Mouse (Mus musculus) kidney, embryonic 15.5 days (tissue): ENCODE data around the gene Tbx2. TPM values are rescaled to one million over a fixed set of nuclear protein-coding genes. Genes with fewer than 3 reads are reported as not detected.
A peak's percentile ranks its signal among the peaks of the same experiment; 100 is the strongest.

Experiments used
- ATAC-seq: fragments of 200-750 bp; cut with Nextera tagmentation; replicated peaks from 2 replicates; pipeline ENCODE4 v1.8.0; 2017; ENCODE audit warnings: moderate TSS enrichment; ENCODE audit not compliant: low FRiP score
- H3K27ac ChIP-seq: fragments of 300-500 bp; sonication (generic); 2 replicates; pipeline ENCODE4 v1.5.1; 2015; ENCODE audit warnings: mild to moderate bottlenecking, inconsistent platforms
- H3K27me3 ChIP-seq: fragments of 300-500 bp; sonication (generic); 2 replicates; pipeline ENCODE4 v1.6.1; 2015; ENCODE audit warnings: inconsistent platforms
- H3K36me3 ChIP-seq: fragments of 300-500 bp; sonication (generic); 2 replicates; pipeline ENCODE4 v1.6.1; 2015; ENCODE audit warnings: inconsistent platforms
- H3K4me1 ChIP-seq: fragments of 300-500 bp; sonication (generic); 2 replicates; pipeline ENCODE4 v1.6.1; 2015; ENCODE audit warnings: inconsistent platforms
- H3K4me2 ChIP-seq: fragments of 300-500 bp; sonication (generic); 2 replicates; pipeline ENCODE4 v1.6.1; 2015; ENCODE audit warnings: moderate library complexity, mild to moderate bottlenecking, inconsistent platforms
- H3K4me3 ChIP-seq: fragments of 300-500 bp; sonication (generic); replicated peaks from 2 replicates; pipeline ENCODE4 v1.5.1; 2015; ENCODE audit warnings: mild to moderate bottlenecking, inconsistent platforms
- H3K9ac ChIP-seq: fragments of 300-500 bp; sonication (generic); 2 replicates; pipeline ENCODE4 v1.6.1; 2015; ENCODE audit warnings: mild to moderate bottlenecking, inconsistent platforms
- H3K9me3 ChIP-seq: fragments of 300-500 bp; sonication (generic); replicated peaks from 2 replicates; pipeline ENCODE4 v1.6.1; 2016; ENCODE audit warnings: inconsistent platforms
- WGBS: fragments of 180-500 bp; shearing (Covaris S2); methylation state at CpG from one replicate; pipeline ENCODE4 v1.1.7; 2015; ENCODE audit warnings: mixed read lengths; 5-methylcytosine and 5-hydroxymethylcytosine counted together
- polyA plus RNA-seq: library from polyadenylated mRNA; unstranded; fragments of >200 nt; fragmentation: Nextera tagmentation; extraction: Ambion mirVana; gene quantifications from 2 replicates; pipeline ENCODE4 v1.2.1, GENCODE M21; 2015

The Tbx2 gene
- polyA plus RNA-seq, 1 experiment from 2014 or later = 11.4 TPM

DNA sequence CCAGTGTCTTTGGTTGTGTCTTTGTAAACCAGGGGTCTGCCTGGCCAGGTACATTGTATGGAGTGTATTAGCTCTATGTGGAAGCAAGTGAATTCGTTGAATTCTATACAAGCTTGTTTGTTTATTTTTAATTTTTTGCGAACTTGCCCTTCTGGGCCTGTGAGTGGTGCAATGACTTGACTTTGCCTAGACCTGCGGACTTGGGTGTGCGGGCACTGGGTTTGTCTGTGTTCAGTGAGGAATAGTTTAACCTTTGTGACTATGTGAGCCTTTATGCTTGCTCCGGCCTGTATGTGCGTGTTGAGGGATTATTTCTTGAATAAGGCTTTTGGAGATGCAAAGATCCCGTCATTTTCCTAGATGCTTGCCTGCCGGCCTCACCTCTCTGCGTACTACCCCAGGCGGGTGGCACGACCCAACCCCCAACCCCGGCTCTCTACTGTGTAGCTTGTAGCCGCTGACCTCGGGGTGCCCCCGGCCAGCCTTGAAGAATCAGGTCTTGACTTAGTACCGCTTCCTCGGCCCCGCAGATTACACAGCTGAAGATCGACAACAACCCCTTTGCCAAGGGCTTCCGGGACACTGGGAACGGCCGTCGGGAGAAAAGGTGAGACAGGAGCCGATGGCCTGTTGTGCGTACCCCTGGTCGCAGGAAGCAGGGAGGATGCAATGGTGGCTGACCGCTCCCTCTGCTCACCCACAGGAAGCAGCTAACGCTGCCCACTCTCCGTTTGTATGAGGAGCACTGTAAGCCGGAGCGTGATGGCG, 4.4 kb downstream of the Tbx2 start:
- no peak for ATAC-seq
- H3K9ac ChIP-seq = peak overlapping the region; percentile 87
- peaks cover 65% of the 10 kb centered on the region for H3K4me1 ChIP-seq
- H3K4me2 ChIP-seq = peak overlapping the region; percentile 92
- H3K9me3 ChIP-seq = no peaks in the 10 kb centered on the region
- H3K27ac ChIP-seq = peak overlapping the region; percentile 92
- peaks cover 90% of the 10 kb centered on the region for H3K27me3 ChIP-seq
- 12% methylated on average over 32 of the region's 32 CpGs for WGBS
- peak overlapping the region; percentile 75 for H3K4me3 ChIP-seq
- H3K36me3 ChIP-seq = peaks cover 9% of the 10 kb centered on the region; the same call in 1 of the 2 replicates

DNA sequence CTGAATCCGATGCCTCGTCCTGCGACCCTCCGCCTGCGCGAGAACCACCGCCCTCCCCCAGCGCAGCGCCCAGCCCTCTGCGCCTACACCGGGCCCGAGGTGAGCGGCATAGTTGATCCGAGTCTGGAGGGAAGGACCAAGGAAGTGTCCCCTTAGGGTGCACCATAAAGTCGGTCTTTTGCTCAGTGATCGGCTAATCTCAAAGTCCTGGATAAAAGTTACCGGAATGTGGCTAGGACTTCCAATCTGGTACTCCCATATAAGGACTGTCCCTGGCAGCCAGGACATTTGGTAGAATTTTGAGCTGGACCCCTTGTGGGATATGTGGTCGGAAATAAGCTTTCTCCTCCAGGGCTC, 4.9 kb downstream of the Tbx2 start:
- peaks cover 87% of the 10 kb centered on the region for H3K27me3 ChIP-seq
- WGBS = 9% methylated on average over 18 of the region's 18 CpGs
- H3K27ac ChIP-seq = peak overlapping the region; percentile 92
- H3K4me3 ChIP-seq = peak overlapping the region; percentile 75
- no peak for ATAC-seq
- H3K4me1 ChIP-seq = peaks cover 65% of the 10 kb centered on the region
- peak overlapping the region; percentile 87 for H3K9ac ChIP-seq
- peak overlapping the region; percentile 92 for H3K4me2 ChIP-seq
- peaks cover 9% of the 10 kb centered on the region; the same call in 1 of the 2 replicates for H3K36me3 ChIP-seq
- H3K9me3 ChIP-seq = no peaks in the 10 kb centered on the region

DNA sequence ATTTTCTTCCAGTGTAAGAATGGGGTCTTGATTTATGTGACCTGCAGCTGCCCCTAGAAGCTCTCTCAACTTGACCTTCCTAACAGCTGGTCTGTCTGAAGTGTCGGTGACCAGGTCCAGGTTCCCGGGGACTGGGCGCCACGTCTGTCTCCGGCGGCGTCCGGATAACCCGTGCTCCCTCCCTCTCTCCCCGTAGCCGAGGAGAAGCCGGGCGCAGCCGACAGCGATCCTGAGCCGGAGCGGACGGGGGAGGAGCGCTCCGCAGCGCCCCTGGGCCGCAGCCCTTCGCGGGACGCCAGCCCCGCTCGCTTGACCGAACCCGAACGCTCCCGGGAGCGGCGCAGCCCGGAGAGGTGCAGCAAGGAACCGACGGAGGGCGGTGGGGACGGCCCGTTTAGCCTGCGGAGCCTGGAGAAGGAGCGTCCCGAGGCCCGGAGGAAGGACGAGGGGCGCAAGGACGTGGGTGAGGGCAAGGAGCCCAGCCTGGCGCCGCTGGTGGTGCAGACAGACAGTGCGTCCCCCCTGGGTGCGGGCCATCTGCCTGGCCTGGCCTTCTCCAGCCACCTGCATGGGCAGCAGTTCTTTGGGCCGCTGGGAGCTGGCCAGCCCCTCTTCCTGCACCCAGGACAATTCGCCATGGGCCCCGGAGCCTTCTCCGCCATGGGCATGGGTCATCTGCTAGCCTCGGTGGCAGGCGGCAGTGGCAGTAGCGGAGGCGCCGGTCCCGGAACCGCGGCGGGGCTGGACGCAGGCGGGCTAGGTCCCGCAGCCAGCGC, 5.5 kb downstream of the Tbx2 start:
- H3K27me3 ChIP-seq = peaks cover 87% of the 10 kb centered on the region
- peaks cover 9% of the 10 kb centered on the region; the same call in 1 of the 2 replicates for H3K36me3 ChIP-seq
- peak overlapping the region; percentile 92 for H3K4me2 ChIP-seq
- H3K9me3 ChIP-seq = no peaks in the 10 kb centered on the region
- peak overlapping the region; percentile 87 for H3K9ac ChIP-seq
- peaks cover 67% of the 10 kb centered on the region for H3K4me1 ChIP-seq
- H3K27ac ChIP-seq = peak overlapping the region; percentile 92
- H3K4me3 ChIP-seq = peak overlapping the region; percentile 75
- no peak for ATAC-seq
- 3% methylated on average over 67 of the region's 67 CpGs for WGBS

DNA sequence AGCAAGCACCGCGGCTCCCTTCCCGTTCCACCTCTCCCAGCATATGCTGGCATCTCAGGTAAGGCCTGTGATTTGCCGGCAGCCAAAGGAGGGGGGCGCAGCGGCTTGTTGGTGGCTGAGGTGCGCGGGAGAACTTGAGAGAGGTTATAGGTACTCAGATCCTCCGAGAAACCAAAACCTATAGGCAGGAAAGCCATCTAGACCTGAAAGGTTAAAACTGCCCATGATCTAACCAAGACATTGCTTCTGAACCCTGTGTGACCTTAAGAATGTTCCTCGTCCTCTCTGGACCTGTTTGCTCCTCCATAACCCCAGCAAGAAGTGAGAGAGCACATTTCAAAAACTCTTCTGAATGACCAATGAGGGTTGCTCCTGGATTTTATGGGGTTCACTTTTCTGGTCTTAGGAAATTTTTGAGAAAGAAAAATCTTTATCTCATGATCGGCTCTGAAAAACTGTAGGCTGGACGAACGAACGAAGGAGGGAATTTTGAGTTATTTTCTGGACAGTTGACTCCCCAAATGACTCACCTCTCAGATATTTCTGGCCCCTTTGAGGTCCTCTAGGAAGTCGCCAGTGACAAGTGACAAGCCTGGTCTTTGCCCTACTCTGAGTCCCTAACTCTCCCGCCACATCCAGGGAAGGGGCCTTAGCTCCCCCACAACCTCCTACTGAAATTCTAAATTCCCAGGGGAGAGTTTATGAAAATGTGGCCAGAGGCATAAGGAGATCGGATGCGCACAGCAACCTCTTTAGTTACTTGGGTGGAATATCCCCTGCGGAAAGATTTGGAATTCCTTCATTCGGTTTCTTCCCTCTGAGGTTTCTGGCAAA, 6.3 kb downstream of the Tbx2 start:
- no peak for ATAC-seq
- Histone ChIP-seq H3K27ac (peak overlapping the region; percentile 92), H3K4me3 (peak overlapping the region; percentile 75), H3K9ac (peak overlapping the region; percentile 87), H3K4me2 (peak overlapping the region; percentile 92), H3K27me3 (peaks cover 89% of the 10 kb centered on the region), H3K4me1 (peaks cover 69% of the 10 kb centered on the region), H3K9me3 (no peaks in the 10 kb centered on the region), H3K36me3 (peaks cover 9% of the 10 kb centered on the region; the same call in 1 of the 2 replicates)
- 12% methylated on average over 20 of the region's 20 CpGs for WGBS

DNA sequence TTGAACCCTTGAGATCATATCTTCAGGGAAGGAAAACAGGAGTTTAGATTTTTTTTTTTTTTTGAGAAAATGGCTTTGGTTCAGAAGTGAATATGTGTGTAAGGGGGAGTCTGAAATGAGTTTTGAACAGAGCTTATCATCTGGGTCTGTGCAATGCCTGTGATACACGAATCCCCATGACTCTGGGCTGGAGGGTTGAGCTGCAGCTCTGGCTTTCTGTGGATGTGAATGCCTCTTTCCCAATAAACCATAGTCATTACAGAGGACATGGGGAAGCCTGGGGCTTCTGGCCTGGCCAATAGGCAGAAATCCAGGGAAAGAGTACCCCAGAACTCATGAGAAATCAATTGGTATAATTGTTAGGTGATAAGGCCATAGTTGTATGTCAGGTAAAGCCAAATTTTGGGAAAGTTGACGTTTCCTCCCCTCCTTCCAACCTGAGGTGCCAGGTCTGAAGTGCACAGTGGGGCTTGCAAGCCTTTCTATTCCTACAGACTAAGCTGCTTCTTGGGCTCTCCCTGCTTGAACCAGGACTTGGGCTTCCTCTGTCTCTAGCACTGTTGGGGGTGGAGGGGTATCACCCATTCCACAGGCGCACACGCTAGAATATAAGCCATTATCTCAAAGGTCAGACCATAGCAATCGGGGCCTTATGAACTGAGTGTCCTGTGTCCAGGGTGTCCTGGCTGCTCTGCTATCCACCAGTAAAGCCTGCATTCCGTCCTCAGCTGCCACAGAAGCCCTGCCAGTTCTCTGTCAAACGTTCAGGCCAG, 7.1 kb downstream of the Tbx2 start:
- Histone ChIP-seq H3K36me3 (peaks cover 9% of the 10 kb centered on the region; the same call in 1 of the 2 replicates), H3K27me3 (peaks cover 86% of the 10 kb centered on the region), H3K4me2 (peak overlapping the region; percentile 92), H3K9ac (peak overlapping the region; percentile 87), H3K9me3 (no peaks in the 10 kb centered on the region), H3K4me1 (peaks cover 75% of the 10 kb centered on the region), H3K4me3 (peak overlapping the region; percentile 75), H3K27ac (peak overlapping the region; percentile 92)
- 27% methylated on average over 7 of the region's 7 CpGs for WGBS
- no peak for ATAC-seq

DNA sequence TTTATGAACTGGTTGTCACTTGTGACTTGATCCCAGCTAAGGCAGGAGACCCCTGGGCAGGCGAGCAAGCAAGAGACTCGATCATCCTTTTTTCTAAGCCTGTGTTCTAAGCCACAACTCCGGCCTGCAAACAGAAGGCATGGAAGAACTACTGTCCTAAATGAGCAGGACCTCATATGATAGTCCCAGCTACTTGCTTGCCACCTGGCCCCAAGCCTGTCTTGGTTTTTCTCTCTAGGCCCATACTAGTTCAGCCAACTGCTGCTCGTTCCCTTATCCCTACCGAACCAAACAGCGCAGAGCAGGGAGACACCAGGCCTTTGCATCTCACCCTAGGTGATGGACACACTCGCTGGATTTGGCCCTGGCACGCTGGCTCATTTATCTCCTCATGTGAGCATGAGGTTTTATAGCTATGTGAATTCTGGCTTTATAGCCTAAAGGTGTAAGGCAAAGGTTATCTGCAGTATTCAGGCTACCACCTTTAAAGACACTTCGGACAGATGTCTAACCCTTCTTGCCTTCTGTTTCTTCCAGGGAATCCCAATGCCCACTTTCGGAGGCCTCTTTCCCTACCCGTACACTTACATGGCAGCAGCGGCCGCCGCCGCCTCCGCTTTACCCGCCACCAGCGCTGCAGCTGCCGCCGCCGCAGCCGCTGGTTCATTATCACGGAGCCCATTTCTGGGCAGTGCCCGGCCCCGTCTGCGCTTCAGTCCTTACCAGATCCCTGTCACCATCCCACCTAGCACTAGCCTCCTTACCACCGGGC, 7.9 kb downstream of the Tbx2 start:
- peak overlapping the region; percentile 87 for H3K9ac ChIP-seq
- H3K4me3 ChIP-seq = peak overlapping the region; percentile 75
- WGBS = 20% methylated on average over 27 of the region's 27 CpGs
- H3K9me3 ChIP-seq = no peaks in the 10 kb centered on the region
- H3K4me1 ChIP-seq = peaks cover 82% of the 10 kb centered on the region
- peaks cover 79% of the 10 kb centered on the region for H3K27me3 ChIP-seq
- H3K36me3 ChIP-seq = peaks cover 4% of the 10 kb centered on the region; the same call in 1 of the 2 replicates
- H3K27ac ChIP-seq = peak overlapping the region; percentile 92
- peak overlapping the region; percentile 92 for H3K4me2 ChIP-seq
- no peak for ATAC-seq

DNA sequence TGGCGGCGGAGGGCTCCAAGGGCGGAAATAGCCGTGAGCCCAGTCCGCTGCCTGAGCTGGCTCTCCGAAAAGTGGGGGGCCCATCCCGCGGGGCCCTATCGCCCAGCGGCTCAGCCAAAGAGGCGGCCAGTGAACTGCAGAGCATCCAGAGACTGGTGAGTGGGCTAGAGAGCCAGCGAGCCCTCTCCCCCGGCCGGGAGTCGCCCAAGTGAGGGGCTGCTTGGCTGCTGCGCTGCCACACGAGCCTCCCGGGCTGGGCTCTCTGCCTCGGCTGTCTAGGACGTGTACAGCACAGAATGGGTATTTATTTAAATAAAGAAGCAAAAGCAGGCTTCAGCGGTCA, 8.4 kb downstream of the Tbx2 start:
- no peak for ATAC-seq
- H3K27me3 ChIP-seq = peaks cover 79% of the 10 kb centered on the region
- peaks cover 4% of the 10 kb centered on the region; the same call in 1 of the 2 replicates for H3K36me3 ChIP-seq
- H3K4me1 ChIP-seq = peaks cover 86% of the 10 kb centered on the region
- H3K4me2 ChIP-seq = peak overlapping the region; percentile 92
- H3K9me3 ChIP-seq = no peaks in the 10 kb centered on the region
- 15% methylated on average over 21 of the region's 21 CpGs for WGBS
- peak overlapping the region; percentile 92 for H3K27ac ChIP-seq
- H3K4me3 ChIP-seq = peak overlapping the region; percentile 75
- H3K9ac ChIP-seq = peak overlapping the region; percentile 87

DNA sequence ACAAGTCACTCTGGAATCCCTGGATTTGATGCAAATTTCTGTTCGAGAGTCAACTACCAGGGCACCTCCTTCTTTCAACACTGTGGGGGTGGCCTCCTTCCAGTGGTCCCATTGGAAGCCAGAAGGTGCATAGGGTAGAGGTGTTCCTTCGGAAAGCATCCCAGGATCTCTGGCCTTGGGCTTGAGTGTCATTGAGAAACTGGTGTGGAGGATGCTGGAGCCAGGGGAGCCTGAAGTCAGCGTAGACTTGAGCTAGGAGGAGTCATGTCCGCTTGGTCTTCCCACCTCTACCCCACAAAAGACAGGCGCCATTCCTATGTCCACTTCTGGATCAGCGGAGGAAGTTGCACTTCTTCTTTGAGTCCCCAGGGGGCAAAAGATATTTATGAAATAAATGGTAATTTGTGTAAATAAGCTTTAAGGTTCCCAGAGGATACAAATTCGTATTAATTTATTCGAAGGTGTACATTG, 8.9 kb downstream of the Tbx2 start:
- peaks cover 75% of the 10 kb centered on the region for H3K27me3 ChIP-seq
- peak overlapping the region; percentile 57 for H3K9ac ChIP-seq
- WGBS = 16% methylated on average over 8 of the region's 8 CpGs

DNA sequence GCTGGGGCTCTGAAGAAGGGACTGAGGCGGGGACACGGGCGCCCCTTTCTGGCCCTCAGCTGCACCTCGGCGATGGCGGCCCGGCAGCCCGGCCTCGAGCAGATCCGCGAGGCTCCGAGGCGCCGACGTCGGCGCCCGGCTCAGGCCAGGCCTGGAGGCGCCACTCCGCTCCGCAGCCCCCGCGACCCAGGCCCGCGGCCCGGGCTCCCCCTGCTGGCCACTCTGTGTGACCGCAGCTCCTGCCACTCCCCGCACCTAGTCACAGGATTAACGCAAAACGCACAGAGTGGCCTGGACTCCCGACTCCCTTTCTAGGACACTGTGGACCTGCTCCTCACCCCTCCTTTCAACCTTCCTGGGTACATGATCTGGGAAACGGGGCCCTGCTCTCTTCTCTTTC, 9.6 kb downstream of the Tbx2 start:
- Histone ChIP-seq H3K27me3 (peaks cover 68% of the 10 kb centered on the region), H3K27ac (peak overlapping the region; percentile 92), H3K4me3 (peak overlapping the region; percentile 54), H3K36me3 (peaks cover 4% of the 10 kb centered on the region; the same call in 1 of the 2 replicates), H3K4me2 (peak overlapping the region; percentile 92), H3K4me1 (peaks cover 89% of the 10 kb centered on the region), H3K9me3 (no peaks in the 10 kb centered on the region), H3K9ac (peak overlapping the region; percentile 57)
- peak; percentile 34 for ATAC-seq
- 0% methylated on average over 28 of the region's 32 CpGs for WGBS

More for the DNA sequence above, 8.9 kb downstream of the Tbx2 start:
- peak overlapping the region; percentile 92 for H3K27ac ChIP-seq
- H3K36me3 ChIP-seq = peaks cover 4% of the 10 kb centered on the region; the same call in 1 of the 2 replicates
- peak overlapping the region; percentile 75 for H3K4me3 ChIP-seq
- H3K4me2 ChIP-seq = peak overlapping the region; percentile 92
- no peaks in the 10 kb centered on the region for H3K9me3 ChIP-seq
- ATAC-seq = no peak
- peaks cover 86% of the 10 kb centered on the region for H3K4me1 ChIP-seq

DNA sequence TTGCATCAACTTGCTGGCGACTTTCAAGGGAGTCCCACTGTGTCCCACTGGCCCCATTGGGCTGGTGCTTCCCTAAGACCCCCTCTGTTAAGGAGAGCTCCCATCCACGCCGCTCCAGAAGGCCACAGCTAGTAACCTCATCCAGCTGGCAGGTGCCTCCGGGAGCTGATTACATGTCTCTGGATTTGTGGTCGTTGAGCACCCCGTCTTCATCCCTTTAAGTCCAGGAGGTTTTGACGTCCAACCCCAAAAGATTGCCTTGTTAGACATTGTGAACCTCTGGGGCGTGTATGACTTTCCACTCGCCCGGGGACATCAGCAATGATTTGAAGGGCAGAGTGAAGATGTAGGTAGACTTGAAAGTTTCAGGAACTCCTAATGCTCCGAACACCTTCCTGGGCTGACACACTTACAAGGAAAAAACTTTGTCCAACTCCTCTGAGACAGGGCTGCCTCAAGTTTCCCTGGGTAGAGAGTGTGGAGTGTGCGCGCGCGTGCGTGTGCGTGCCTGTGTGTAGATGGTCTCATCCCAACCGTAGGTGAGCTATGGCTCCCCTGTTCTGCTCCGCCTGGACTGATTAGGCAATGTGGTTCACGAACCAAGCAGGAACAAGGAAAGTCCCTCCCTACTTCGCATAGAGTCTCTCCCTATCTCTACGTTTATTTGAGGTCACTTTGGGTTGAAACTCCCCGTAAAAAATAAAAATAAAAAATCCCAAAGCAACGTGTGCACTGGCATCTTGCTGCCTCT, 10.4 kb downstream of the Tbx2 start:
- ATAC-seq = no peak
- peaks cover 83% of the 10 kb centered on the region for H3K4me1 ChIP-seq
- peaks cover 4% of the 10 kb centered on the region; the same call in 1 of the 2 replicates for H3K36me3 ChIP-seq
- peak overlapping the region; percentile 92 for H3K27ac ChIP-seq
- H3K27me3 ChIP-seq = peaks cover 60% of the 10 kb centered on the region
- peak overlapping the region; percentile 92 for H3K4me2 ChIP-seq
- 9% methylated on average over 24 of the region's 24 CpGs for WGBS
- H3K9ac ChIP-seq = peak overlapping the region; percentile 57
- H3K4me3 ChIP-seq = peak overlapping the region; percentile 54
- H3K9me3 ChIP-seq = no peaks in the 10 kb centered on the region
